Mouse (Mus musculus): ENCODE measurements at regions not wholly inside any gene's neighbourhood (a gene's known extent, or its start where the extent isn't known, plus 50 kb on each side); places are given as distances from the start of the nearest gene placed in this dataset.

- DNase-seq, result no peak
Measured at GRCm38 (mm10) chr3:6137374-6137773, 386.8 kb downstream of the Gm8797 start.

GRCm38 (mm10) chr3:6173775-6174174, 423.2 kb downstream of the Gm8797 start:
- DNase-seq, result no peak

- no peak for DNase-seq
Measured at GRCm38 (mm10) chr3:6182533-6182932, 431.9 kb downstream of the Gm8797 start.

- DNase-seq, result no peak
Measured at GRCm38 (mm10) chr3:6183400-6183799, 432.8 kb downstream of the Gm8797 start.

GRCm38 (mm10) chr3:6204656-6205055, 415.6 kb downstream of the 1700008P02Rik start:
- DNase-seq, result no peak

GRCm38 (mm10) chr3:6228685-6229084, 391.6 kb downstream of the 1700008P02Rik start:
- no peak for DNase-seq

Measured in thymus, postnatal 14 days (tissue).